Mouse (Mus musculus): ENCODE data around the gene Kdelc1. TPM values are rescaled to one million over a fixed set of nuclear protein-coding genes. Genes with fewer than 3 reads are reported as not detected.

Kdelc1 gene
- 46.9 and 50.2 TPM in 2 replicates for polyA plus RNA-seq (2016; fragmentation: Nextera tagmentation; extraction: Ambion mirVana)

DNA sequence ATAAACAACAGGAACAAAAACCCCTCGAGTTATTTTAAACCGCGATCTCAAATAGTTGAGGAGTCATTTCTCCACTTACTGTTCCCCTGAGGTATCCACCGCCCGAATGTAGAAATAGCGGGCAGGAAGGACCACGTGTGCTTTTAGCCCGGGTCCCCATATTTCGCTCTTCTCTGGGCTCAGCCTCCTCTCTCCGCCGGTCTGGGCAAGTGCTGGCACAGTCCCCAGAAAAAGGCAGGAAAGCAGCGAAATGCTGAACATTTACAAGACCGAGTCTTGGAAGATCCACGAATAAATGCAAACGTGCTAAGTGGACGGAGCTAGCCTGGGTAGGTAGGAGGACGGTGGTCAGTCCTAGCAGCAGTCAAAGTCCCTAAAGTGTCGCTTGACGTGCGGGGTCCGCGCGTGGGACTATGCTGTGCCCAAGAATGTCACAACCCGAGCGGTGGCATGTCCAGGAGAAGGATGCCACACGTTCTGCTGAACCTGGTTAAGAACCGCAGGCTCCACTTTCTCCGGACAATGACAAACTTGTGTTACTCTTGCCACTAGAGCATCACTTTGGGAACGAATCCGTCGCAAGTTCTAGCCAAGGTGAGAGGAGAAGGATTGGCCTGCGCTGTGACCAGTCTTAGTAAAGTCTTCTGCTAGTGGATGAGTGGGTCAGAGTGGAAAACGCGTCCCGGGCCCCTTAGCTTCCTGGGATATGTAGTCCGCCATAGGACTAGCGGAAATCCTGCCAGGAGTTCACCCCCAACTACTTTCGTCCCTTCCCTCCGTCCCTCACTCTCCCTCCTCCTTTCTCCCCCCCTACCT lies at the start of gene Kdelc1, which contains the start of gene Bivm:
TSS of gene Kdelc1 (minus strand) at position 570 of the 816 bp plus-strand sequence.
TSS of gene Bivm (plus strand) at position 719 of the 816 bp plus-strand sequence.
- peak within 1 kb of the TSS; percentile 97 for H3K27ac ChIP-seq (replicated peaks)
- H3K36me3 ChIP-seq: peaks cover 9% of the 10 kb centered on the region
- peak within 1 kb of the TSS; percentile 83 for H3K9ac ChIP-seq (replicated peaks)
- peak within 1 kb of the TSS; percentile 61 for H3K4me3 ChIP-seq
- under 1% methylated on average over 39 of the region's 39 CpGs for WGBS
- H3K27me3 ChIP-seq: no peaks in the 10 kb centered on the region
- no peaks in the 10 kb centered on the region for H3K9me3 ChIP-seq
- H3K4me1 ChIP-seq: peaks cover 14% of the 10 kb centered on the region
- peak within 1 kb of the TSS; percentile 80 for H3K4me2 ChIP-seq (replicated peaks)
- ATAC-seq (ENCODE audit: low FRiP score, low read depth): peak; percentile 95

DNA sequence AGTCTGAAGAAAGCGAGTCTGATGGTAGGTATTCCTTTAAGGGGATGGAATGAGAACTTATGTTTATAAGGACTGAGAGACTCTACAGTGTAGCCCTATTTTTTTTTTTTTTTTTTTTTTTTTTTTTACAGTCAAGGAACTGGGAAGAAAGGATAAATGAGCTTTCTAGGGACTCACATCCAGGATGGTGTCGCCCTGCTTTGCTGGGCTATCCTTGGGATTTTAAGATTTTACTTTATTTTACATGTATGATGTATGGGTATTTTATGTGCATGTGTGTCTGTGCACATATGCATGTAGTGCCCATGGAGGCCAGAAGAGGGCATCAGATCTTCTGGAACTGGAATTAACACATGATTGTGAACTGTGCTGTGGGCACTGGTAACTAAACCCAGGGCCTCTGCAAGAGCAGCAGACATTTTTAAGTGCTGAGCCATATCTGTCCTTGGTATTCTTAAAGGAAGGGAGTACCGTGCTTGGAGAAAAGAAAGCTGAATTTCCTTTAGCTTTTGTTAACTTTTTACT lies 49.3 kb upstream of the Kdelc1 start:
- WGBS: 91% methylated on average over 3 of the region's 3 CpGs
- Histone ChIP-seq H3K36me3 (peaks cover 81% of the 10 kb centered on the region), H3K27me3 (no peaks in the 10 kb centered on the region)

DNA sequence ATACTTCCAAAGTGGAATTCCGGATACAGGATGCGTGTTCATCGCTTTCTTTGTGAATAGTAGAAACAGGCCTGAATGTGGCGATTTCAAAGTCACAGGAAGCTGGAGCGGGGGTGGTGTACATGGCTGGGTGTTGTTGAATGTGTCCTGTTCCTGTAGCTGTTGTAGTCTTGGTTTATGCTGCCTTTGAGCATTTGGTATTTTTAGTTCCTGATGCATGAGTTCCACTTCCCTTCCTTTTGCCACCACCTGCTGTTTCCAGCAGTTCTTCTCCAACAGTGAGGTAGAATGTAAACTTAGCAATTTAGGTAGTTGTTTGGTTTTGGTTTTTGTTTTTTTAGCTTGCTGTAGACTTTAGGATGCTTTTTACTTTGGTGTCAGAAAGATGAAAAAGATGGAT lies 43.8 kb upstream of the Kdelc1 start:
- Histone ChIP-seq H3K9ac (replicated peaks) (no peak overlapping the region), H3K4me3 (no peak overlapping the region), H3K9me3 (peaks cover 1% of the 10 kb centered on the region; the same call in 1 of the 2 replicates), H3K36me3 (peaks cover 87% of the 10 kb centered on the region), H3K27ac (replicated peaks) (no peak overlapping the region), H3K4me2 (replicated peaks) (no peak overlapping the region), H3K27me3 (no peaks in the 10 kb centered on the region), H3K4me1 (no peaks in the 10 kb centered on the region)
- WGBS: 90% methylated on average over 5 of the region's 5 CpGs
- no peak for ATAC-seq (ENCODE audit: low FRiP score, low read depth)

More for the DNA sequence above, 49.3 kb upstream of the Kdelc1 start:
- Histone ChIP-seq H3K4me3 (no peak overlapping the region), H3K9me3 (peaks cover 15% of the 10 kb centered on the region), H3K9ac (replicated peaks) (no peak overlapping the region), H3K4me2 (replicated peaks) (no peak overlapping the region), H3K4me1 (no peaks in the 10 kb centered on the region), H3K27ac (replicated peaks) (no peak overlapping the region)
- no peak for ATAC-seq (ENCODE audit: low FRiP score, low read depth)

DNA sequence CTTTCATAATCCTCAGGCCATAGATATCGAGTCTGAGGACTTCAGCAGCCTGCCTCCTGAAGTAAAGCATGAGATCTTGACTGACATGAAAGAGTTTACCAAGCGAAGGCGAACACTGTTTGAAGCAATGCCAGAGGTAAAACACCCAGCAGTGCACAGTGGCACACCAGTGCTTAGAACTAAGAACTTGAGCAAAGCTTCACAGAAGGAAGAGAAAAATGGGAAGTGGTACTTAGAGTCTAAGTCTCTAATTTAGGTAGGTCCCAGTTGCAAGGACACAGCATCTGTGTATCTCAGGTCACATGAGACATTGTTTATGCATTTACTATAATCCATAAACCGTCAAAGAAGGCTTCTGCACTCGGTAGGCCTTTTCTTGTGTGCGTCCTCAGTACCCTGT lies 43.2 kb upstream of the Kdelc1 start:
- Histone ChIP-seq H3K36me3 (peaks cover 85% of the 10 kb centered on the region), H3K27me3 (no peaks in the 10 kb centered on the region), H3K4me1 (no peaks in the 10 kb centered on the region), H3K4me3 (no peak overlapping the region), H3K27ac (replicated peaks) (no peak overlapping the region), H3K9ac (replicated peaks) (no peak overlapping the region), H3K4me2 (replicated peaks) (no peak overlapping the region), H3K9me3 (no peaks in the 10 kb centered on the region)
- WGBS: 95% methylated on average over 6 of the region's 6 CpGs
- no peak for ATAC-seq (ENCODE audit: low FRiP score, low read depth)

DNA sequence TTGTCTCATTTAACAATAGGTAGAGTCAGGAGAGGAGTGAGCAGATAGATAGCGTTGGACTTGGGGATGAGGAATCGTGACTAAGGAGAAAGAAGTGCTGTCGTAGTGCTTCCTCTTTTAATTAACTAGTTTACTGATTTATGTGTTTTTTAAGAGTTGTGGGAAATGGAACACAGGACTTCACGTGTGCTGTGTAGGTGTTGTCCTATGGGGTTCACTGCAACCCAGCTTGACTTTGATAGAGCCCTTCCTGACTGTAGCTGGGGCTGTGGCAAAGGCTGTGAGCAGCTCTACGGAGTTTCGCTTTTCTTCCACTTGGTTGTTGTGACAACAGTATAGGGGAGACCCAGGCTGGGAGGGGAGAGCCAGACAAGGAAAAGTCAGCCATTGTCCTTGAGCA lies 39.7 kb upstream of the Kdelc1 start:
- Histone ChIP-seq H3K4me2 (replicated peaks) (no peak overlapping the region), H3K4me1 (no peaks in the 10 kb centered on the region), H3K27ac (replicated peaks) (no peak overlapping the region), H3K36me3 (peaks cover 62% of the 10 kb centered on the region), H3K9ac (replicated peaks) (no peak overlapping the region), H3K4me3 (no peak overlapping the region), H3K9me3 (no peaks in the 10 kb centered on the region), H3K27me3 (no peaks in the 10 kb centered on the region)
- 92% methylated on average over 6 of the region's 6 CpGs for WGBS
- ATAC-seq (ENCODE audit: low FRiP score, low read depth): no peak

DNA sequence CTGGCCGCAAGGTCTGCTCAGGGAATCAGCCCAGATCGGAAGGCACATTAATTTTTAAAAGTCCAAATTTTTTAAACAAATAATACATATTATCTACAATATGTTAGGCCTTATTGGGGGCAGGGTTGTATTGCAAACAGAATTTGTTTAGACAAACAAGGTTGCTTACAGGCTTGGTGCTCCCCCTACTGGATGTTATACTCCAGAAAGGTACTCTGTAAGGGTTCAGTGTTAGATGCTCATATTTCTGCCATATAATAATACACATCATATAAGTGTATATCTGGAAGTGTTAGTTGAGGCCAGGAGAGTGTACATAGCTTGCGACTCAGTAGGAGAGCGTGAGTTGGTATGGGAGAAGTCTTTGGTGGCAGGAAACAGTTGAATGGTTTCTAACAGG lies 36.7 kb upstream of the Kdelc1 start:
- H3K36me3 ChIP-seq: peaks cover 36% of the 10 kb centered on the region
- no peak for ATAC-seq (ENCODE audit: low FRiP score, low read depth)
- H3K27ac ChIP-seq (replicated peaks): no peak overlapping the region
- H3K27me3 ChIP-seq: no peaks in the 10 kb centered on the region
- 95% methylated on average over 4 of the region's 4 CpGs for WGBS
- no peak overlapping the region for H3K4me3 ChIP-seq
- no peak overlapping the region for H3K9ac ChIP-seq (replicated peaks)
- no peaks in the 10 kb centered on the region for H3K4me1 ChIP-seq
- H3K9me3 ChIP-seq: 0 out of 2 replicates have a peak, but pooled peaks cover 5% of the 10 kb centered on the region
- H3K4me2 ChIP-seq (replicated peaks): no peak overlapping the region

DNA sequence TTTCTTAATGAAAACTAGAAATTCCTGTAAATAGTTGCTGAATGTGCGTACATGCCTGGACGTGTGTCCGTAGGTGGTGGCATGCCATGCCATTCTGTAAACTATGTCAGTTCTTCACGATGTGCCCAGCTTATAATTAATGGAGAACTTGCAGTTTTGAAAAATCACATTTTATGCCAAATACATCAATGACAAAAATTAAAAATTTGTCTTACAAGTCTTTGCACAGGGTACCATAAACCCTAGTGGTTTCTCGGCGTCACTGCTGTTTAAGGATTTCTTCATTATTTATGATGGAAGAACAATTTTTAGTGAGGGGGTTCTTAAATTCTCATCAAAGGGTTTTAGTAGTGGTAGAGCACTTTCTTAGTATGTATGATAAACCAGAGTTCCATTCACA lies 30.1 kb upstream of the Kdelc1 start:
- no peak for ATAC-seq (ENCODE audit: low FRiP score, low read depth)
- Histone ChIP-seq H3K4me3 (peak overlapping the region; percentile 80), H3K36me3 (peaks cover 3% of the 10 kb centered on the region; the same call in 1 of the 2 replicates), H3K27me3 (no peaks in the 10 kb centered on the region), H3K9ac (replicated peaks) (peak overlapping the region; percentile 91), H3K4me2 (replicated peaks) (peak overlapping the region; percentile 60), H3K9me3 (0 out of 2 replicates have a peak, but pooled peaks cover 5% of the 10 kb centered on the region), H3K27ac (replicated peaks) (peak overlapping the region; percentile 99), H3K4me1 (peaks cover 9% of the 10 kb centered on the region; the same call in 1 of the 2 replicates)
- 44% methylated on average over 6 of the region's 6 CpGs for WGBS

DNA sequence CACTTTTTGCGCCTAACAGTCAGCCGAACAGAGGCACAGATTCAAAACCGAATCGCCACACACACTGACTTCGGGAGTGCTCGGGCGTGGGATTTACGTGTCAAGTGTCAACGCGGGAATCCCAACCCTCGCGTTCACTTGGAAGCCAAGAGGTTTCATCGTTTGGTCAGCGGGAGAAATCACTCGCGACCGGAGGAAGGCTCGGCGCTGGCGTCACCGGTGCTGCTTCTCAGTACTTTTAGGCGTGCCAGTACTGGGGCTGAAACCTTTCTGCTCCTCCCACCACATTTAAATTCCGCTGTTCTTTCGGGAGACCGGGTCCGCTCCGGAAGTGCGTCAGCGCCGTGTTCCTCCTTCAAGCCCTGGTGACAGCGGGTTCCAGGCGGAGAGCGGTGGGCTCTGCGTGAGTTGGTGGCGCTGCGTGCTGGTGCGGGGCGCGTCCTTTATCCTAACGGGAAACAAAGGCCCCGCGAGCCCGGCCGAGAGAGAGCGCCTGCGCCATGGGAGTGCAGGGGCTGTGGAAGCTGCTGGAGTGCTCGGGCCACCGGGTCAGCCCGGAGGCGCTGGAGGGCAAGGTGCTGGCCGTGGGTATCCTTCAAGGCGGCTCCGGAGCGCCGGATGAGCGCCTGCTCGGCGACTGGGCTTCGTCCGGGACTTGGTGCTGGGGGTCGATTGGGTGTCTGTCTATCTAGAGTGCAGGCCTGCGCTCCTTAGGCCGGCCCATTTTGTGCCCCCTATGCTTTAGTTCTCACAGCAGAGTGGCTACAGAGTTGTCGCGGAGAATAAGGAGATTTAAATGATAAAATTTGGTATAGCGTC lies 29.2 kb upstream of the Kdelc1 start, which contains the start of gene Ercc5:
TSS of gene Ercc5 (plus strand) at position 182 of the 819 bp plus-strand sequence.
- Histone ChIP-seq H3K27me3 (no peaks in the 10 kb centered on the region), H3K4me3 (peak within 1 kb of the TSS; percentile 80), H3K4me2 (replicated peaks) (peak within 1 kb of the TSS; percentile 60), H3K9ac (replicated peaks) (peak within 1 kb of the TSS; percentile 91), H3K36me3 (peaks cover 13% of the 10 kb centered on the region), H3K4me1 (peaks cover 9% of the 10 kb centered on the region; the same call in 1 of the 2 replicates), H3K27ac (replicated peaks) (peak within 1 kb of the TSS; percentile 99), H3K9me3 (0 out of 2 replicates have a peak, but pooled peaks cover 3% of the 10 kb centered on the region)
- under 1% methylated on average over 66 of the region's 66 CpGs for WGBS
- ATAC-seq (ENCODE audit: low FRiP score, low read depth): peak; percentile 97

DNA sequence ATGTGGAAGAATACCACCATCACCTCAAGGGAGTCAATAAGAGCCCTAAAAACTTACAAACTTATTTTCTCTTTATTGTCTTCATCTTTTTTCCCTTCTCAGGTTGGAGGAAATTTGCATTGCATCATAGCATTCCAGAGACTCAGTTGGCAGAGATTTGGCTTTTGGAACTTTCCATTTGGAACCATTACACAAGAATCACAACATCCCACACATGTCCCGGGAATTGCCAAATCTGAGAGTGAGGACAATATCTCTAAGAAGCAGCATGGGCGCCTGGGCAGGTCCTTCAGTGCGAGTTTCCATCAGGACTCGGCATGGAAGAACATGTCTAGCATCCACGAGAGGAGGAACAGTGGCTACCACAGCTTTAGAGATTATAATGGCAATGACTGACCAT lies 24.1 kb upstream of the Kdelc1 start:
- no peak overlapping the region for H3K4me3 ChIP-seq
- H3K27me3 ChIP-seq: no peaks in the 10 kb centered on the region
- no peak for ATAC-seq (ENCODE audit: low FRiP score, low read depth)
- 90% methylated on average over 5 of the region's 5 CpGs for WGBS
- H3K27ac ChIP-seq (replicated peaks): no peak overlapping the region
- no peaks in the 10 kb centered on the region for H3K9me3 ChIP-seq
- peaks cover 49% of the 10 kb centered on the region for H3K36me3 ChIP-seq
- H3K4me1 ChIP-seq: peaks cover 4% of the 10 kb centered on the region; the same call in 1 of the 2 replicates
- H3K4me2 ChIP-seq (replicated peaks): no peak overlapping the region
- no peak overlapping the region for H3K9ac ChIP-seq (replicated peaks)

DNA sequence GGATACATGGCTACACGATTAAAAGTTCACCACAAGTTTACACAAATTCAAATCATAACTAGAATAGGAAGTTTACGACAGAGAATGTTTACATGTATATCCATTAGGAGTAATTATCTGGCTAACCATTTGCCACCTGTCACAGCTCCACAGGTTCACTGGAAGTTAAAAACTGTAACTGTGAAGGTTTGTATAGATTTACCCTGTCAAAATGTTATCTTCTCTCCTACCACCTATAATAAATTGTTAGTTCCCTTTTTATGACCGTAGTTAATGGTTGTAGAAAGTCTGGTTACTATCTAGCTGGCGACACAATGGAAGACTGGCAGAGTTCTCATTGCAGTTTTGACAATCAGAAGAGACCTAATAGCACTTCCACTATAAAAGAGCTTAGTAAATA lies 21.6 kb upstream of the Kdelc1 start:
- Histone ChIP-seq H3K27me3 (no peaks in the 10 kb centered on the region), H3K4me3 (no peak overlapping the region), H3K36me3 (peaks cover 62% of the 10 kb centered on the region), H3K9me3 (no peaks in the 10 kb centered on the region), H3K27ac (replicated peaks) (no peak overlapping the region), H3K4me2 (replicated peaks) (no peak overlapping the region), H3K4me1 (no peaks in the 10 kb centered on the region), H3K9ac (replicated peaks) (no peak overlapping the region)
- no peak for ATAC-seq (ENCODE audit: low FRiP score, low read depth)
- 92% methylated on average over 4 of the region's 4 CpGs for WGBS

DNA sequence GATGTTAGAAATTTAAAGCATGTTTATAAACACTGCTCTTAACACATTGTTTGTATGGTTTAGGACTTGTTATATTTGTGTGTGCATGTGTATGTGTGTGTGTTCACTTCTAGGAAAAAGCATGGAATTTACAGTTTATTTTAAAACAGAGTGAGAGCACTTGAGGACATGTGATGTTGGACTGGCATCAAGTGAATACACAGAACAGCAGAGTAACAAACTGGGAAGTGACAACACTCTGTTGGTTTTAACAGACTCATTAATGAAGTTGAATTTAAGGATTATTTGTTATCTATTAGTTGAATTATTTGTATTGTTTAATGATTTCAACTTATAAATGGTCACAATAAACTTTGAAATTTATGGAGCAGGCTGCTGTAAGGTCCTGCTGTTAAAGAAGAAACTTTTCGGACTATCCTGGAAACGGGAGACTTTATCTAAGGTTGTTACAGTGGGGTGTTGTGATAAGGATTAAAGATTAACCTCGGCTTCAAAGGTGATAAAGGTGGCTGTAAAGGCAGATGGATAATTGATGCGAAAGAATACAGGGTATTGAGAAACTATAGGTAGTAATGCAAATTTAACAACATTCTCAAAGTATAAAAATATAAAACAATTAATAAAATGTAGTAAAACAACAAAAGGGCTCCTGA lies 11.4 kb upstream of the Kdelc1 start:
- Histone ChIP-seq H3K9ac (replicated peaks) (no peak overlapping the region), H3K4me2 (replicated peaks) (no peak overlapping the region), H3K9me3 (no peaks in the 10 kb centered on the region), H3K36me3 (peaks cover 35% of the 10 kb centered on the region), H3K27ac (replicated peaks) (no peak overlapping the region), H3K27me3 (no peaks in the 10 kb centered on the region), H3K4me1 (no peaks in the 10 kb centered on the region), H3K4me3 (no peak overlapping the region)
- 93% methylated on average over 4 of the region's 4 CpGs for WGBS
- ATAC-seq (ENCODE audit: low FRiP score, low read depth): no peak

Measured in midbrain, embryonic 12.5 days (tissue).